Mouse (Mus musculus): ENCODE measurements around the gene Tspan18.

Tspan18 gene

GRCm38 (mm10) chr2:93333817-93334731 lies at the start of gene Tspan18:
Gene Tspan18, minus strand, starts transcription at chr2:93334505.
- peak; percentile 85 for DNase-seq

- no peak for DNase-seq
Measured at GRCm38 (mm10) chr2:93383831-93384230, 49.5 kb upstream of the Tspan18 start.

- peak; percentile 46 for DNase-seq
Measured at GRCm38 (mm10) chr2:93380680-93381089, 46.4 kb upstream of the Tspan18 start.

- no peak for DNase-seq
Measured at GRCm38 (mm10) chr2:93377797-93378196, 43.5 kb upstream of the Tspan18 start.

GRCm38 (mm10) chr2:93377157-93377556 lies 42.9 kb upstream of the Tspan18 start:
- no peak for DNase-seq

- no peak for DNase-seq
Measured at GRCm38 (mm10) chr2:93372872-93373271, 38.6 kb upstream of the Tspan18 start.

GRCm38 (mm10) chr2:93372097-93372571 lies 37.8 kb upstream of the Tspan18 start:
- peak; percentile 32 for DNase-seq

- no peak for DNase-seq
Measured at GRCm38 (mm10) chr2:93368954-93369353, 34.6 kb upstream of the Tspan18 start.

GRCm38 (mm10) chr2:93367962-93368361 lies 33.7 kb upstream of the Tspan18 start:
- DNase-seq, result no peak

- DNase-seq, result no peak
Measured at GRCm38 (mm10) chr2:93365411-93365810, 31.1 kb upstream of the Tspan18 start.

GRCm38 (mm10) chr2:93364951-93365350 lies 30.6 kb upstream of the Tspan18 start:
- no peak for DNase-seq

- no peak for DNase-seq
Measured at GRCm38 (mm10) chr2:93361454-93361853, 27.1 kb upstream of the Tspan18 start.

- no peak for DNase-seq
Measured at GRCm38 (mm10) chr2:93360310-93360709, 26.0 kb upstream of the Tspan18 start.

- no peak for DNase-seq
Measured at GRCm38 (mm10) chr2:93357391-93357790, 23.1 kb upstream of the Tspan18 start.

GRCm38 (mm10) chr2:93355845-93356244 lies 21.5 kb upstream of the Tspan18 start:
- DNase-seq, result no peak

- peak; percentile 22 for DNase-seq
Measured at GRCm38 (mm10) chr2:93354621-93355020, 20.3 kb upstream of the Tspan18 start.

- DNase-seq, result peak; percentile 65
Measured at GRCm38 (mm10) chr2:93353725-93354124, 19.4 kb upstream of the Tspan18 start.

GRCm38 (mm10) chr2:93352915-93353685 lies 18.8 kb upstream of the Tspan18 start:
- DNase-seq, result no peak

GRCm38 (mm10) chr2:93351352-93351751 lies 17.0 kb upstream of the Tspan18 start:
- no peak for DNase-seq

- DNase-seq, result peak; percentile 40
Measured at GRCm38 (mm10) chr2:93347018-93347417, 12.7 kb upstream of the Tspan18 start.

- no peak for DNase-seq
Measured at GRCm38 (mm10) chr2:93346609-93347008, 12.3 kb upstream of the Tspan18 start.

- DNase-seq, result no peak
Measured at GRCm38 (mm10) chr2:93345663-93346268, 11.5 kb upstream of the Tspan18 start.
